Mouse (Mus musculus) layer of hippocampus, postnatal 36 days (tissue): ENCODE measurements around the gene Ankrd61. TPM values are rescaled to one million over a fixed set of nuclear protein-coding genes. Genes with fewer than 3 reads are reported as not detected.

Experiments used
- DNase-seq, 2 experiments: peaks; one replicate each; pipeline ENCODE4 v3.0.0; 2022
- total RNA-seq, 2 experiments: library from RNA; stranded (reverse); gene quantifications; 2 replicates each; pipeline ENCODE4 v1.2.3; 2021

The Ankrd61 gene
- total RNA-seq, result not detected

GRCm38 (mm10) chr5:143897635-143898330 lies at the start of gene Ankrd61:
Gene Ankrd61, minus strand, starts transcription at chr5:143897685.
- DNase-seq, result no peak

- DNase-seq, result peak; percentile 76 to 85
Observed at GRCm38 (mm10) chr5:143943231-143944125, 46.0 kb upstream of the Ankrd61 start.

GRCm38 (mm10) chr5:143941588-143941987 lies 44.1 kb upstream of the Ankrd61 start:
- no peak for DNase-seq

- no peak for DNase-seq
Observed at GRCm38 (mm10) chr5:143936156-143936555, 38.7 kb upstream of the Ankrd61 start.

GRCm38 (mm10) chr5:143933875-143934274 lies 36.4 kb upstream of the Ankrd61 start:
- DNase-seq, result no peak

- no peak for DNase-seq
Observed at GRCm38 (mm10) chr5:143933414-143933813, 35.9 kb upstream of the Ankrd61 start.

- no peak for DNase-seq
Observed at GRCm38 (mm10) chr5:143932831-143933230, 35.3 kb upstream of the Ankrd61 start, which contains the start of gene Rsph10b. Gene Rsph10b, plus strand, starts transcription at chr5:143933035.

GRCm38 (mm10) chr5:143931863-143932580 lies 34.5 kb upstream of the Ankrd61 start:
- DNase-seq, result no peak

- no peak for DNase-seq
Observed at GRCm38 (mm10) chr5:143930656-143931055, 33.2 kb upstream of the Ankrd61 start.

GRCm38 (mm10) chr5:143929291-143929690 lies 31.8 kb upstream of the Ankrd61 start:
- DNase-seq, result no peak

GRCm38 (mm10) chr5:143927875-143928274 lies 30.4 kb upstream of the Ankrd61 start, which contains the start of gene Gm42421:
Gene Gm42421, plus strand, starts transcription at chr5:143928175.
- no peak for DNase-seq

- DNase-seq, result no peak
Observed at GRCm38 (mm10) chr5:143924781-143925452, 27.4 kb upstream of the Ankrd61 start.

- DNase-seq, result no peak
Observed at GRCm38 (mm10) chr5:143918120-143918519, 20.6 kb upstream of the Ankrd61 start.

- DNase-seq, result no peak
Observed at GRCm38 (mm10) chr5:143917418-143917817, 19.9 kb upstream of the Ankrd61 start.

GRCm38 (mm10) chr5:143916221-143916620 lies 18.7 kb upstream of the Ankrd61 start:
- DNase-seq, result no peak

GRCm38 (mm10) chr5:143909417-143910400 lies 12.2 kb upstream of the Ankrd61 start, which contains the start of the genes Aimp2 and Pms2:
Gene Aimp2, minus strand, starts transcription at chr5:143909847.
Gene Pms2, plus strand, starts transcription at chr5:143909964.
- peak; percentile 95 to 97 for DNase-seq

GRCm38 (mm10) chr5:143908926-143909325 lies 11.4 kb upstream of the Ankrd61 start:
- no peak for DNase-seq

- DNase-seq, result no peak
Observed at GRCm38 (mm10) chr5:143906429-143906828, 8.9 kb upstream of the Ankrd61 start.

- no peak for DNase-seq
Observed at GRCm38 (mm10) chr5:143903813-143904212, 6.3 kb upstream of the Ankrd61 start.

- DNase-seq, result peak in 1 of 2 experiments; percentile 40
Observed at GRCm38 (mm10) chr5:143902111-143902510, 4.6 kb upstream of the Ankrd61 start.

GRCm38 (mm10) chr5:143893396-143893795 lies 4.1 kb downstream of the Ankrd61 start:
- DNase-seq, result no peak
